Mouse (Mus musculus): Measurements from ENCODE around the gene Erich3.
"Not testable (repeated sequence)": the region's sequence is repeated elsewhere in the genome, so short reads cannot be mapped to it uniquely, and the experiment has no call there.

Erich3 gene

DNA sequence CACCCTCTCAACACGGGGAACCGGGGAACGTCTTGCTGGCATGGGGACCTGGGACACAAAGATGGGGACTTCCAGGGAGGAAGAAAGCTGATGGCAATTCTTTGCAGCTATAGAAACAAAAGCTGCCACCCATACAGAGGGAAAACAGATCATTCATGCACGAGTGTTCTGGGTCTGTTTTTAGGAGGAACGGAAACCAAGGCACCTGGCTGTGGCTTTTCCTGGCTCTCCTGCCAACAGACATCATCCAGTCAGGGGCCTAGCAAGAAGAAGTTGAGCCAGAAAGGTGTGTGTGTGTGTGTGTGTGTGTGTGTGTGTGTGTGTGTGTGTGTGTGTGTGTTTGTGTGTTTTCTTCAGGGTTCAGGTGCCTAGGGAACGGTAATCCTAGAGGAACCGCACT lies at the start of gene Erich3:
Gene Erich3 (plus strand): TSS at position 315 of the 400 bp plus-strand sequence.
- DNase-seq: peak; percentile 18

DNA sequence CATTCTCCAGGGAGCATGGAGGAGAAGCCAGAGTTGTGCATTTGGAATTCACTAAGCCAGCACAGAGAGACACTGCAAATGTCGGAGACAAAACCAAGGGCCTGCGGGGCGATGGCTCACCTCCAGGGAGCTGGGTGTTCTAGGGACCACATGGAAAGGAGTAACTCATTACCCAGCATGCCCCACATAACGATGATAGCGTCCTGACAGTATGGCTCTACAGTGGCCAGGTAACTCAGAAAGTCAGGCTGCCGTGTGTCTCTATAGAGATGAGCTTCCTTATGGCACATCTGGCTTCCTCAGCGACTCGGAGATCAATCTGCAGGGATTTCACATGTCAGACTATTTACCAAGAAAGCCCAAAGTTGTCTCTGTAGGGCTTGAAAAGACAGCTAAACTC lies 48.9 kb upstream of the Erich3 start:
- DNase-seq: no peak

DNA sequence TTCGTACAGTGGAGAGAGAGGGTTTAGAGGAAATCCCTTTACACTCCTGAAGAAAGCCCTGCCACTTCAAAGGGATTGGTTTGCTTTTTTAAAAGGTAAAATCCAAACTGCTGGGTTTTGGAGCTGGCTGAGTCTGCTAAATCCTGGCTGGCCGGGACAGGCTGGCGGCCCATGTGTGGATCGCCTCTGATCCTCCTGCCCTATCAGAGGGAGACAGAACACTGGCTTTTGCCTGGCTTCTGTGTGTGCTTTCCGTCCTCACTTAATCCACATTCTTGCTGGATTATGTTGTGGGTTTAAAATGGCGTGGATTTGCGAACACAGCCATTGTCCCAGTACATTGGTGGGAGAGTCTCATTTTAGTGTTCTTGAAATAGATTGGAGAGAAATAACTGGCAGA lies 48.4 kb upstream of the Erich3 start:
- no peak for DNase-seq

DNA sequence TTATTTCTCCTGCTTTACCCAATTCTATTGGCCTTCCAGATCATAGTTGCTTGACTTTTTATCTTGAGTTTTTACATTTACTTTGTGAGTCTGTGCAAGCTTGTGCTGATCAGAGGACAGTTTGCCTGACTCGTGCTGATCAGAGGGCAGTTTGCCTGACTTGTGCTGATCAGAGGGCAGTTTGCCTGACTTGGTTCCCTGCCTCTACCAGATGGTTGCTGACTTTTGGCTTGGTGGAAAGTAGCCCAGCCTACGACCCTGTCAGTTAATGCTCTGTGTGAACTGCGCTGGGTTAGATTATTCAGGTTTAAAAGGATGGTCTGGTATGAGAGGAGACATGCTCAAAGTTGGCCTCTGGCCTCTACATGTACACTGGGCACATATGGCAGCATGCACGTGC lies 47.6 kb upstream of the Erich3 start:
- no peak for DNase-seq

DNA sequence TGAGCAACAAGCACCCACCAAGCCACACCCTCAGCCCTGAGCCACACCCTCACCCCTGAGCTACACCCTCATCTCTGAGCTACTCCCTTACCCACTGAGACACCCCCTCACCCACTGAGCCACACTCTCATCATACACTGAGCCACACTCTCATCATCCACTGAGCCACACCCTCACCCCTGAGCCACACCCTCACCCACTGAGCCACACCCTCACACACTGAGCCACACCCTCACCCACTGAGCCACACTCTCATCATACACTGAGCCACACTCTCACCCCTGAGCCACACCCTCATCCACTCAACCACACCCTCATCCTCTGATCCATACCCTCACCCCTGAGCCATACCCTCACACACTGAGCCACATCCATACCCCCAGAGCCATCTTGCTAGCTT lies 35.4 kb upstream of the Erich3 start:
- no peak for DNase-seq

DNA sequence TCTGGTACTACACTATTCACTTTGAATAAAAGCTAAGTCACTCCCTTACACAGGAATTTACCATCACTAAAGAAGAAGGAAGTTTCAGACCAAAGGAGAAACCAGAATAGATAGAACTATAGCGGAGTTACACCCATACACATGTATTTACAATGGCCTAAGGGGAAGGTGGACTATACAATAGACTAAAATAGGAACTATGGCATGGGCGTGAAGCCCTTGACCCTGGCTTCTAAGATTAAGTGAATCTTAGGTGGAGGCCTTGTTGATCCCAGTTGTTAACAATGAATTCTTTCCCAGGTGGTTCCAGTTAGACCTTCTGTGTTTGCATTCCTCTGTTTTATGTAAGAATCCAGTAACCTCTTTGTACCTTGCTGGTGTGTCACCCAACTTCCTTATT lies 32.4 kb upstream of the Erich3 start:
- DNase-seq: not testable (repeated sequence)

DNA sequence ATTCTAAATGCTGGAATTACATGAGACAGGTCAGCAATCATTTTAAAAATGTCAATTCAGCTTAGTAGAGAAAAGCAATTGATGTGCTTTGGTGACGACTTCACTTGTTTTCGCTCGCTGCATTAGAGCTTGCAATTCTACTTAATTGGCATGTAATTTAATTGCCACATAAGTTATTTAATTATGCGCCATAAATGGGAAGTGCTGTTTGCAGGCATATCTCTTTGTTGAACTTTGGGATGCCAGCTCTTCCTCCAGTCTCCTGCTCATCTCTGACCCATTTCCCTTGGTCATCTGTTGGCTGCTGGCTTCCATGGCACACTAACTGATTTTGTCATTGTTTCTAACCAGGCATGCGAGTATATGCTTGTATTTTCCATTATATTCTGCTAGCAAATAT lies 30.6 kb upstream of the Erich3 start:
- DNase-seq: no peak

DNA sequence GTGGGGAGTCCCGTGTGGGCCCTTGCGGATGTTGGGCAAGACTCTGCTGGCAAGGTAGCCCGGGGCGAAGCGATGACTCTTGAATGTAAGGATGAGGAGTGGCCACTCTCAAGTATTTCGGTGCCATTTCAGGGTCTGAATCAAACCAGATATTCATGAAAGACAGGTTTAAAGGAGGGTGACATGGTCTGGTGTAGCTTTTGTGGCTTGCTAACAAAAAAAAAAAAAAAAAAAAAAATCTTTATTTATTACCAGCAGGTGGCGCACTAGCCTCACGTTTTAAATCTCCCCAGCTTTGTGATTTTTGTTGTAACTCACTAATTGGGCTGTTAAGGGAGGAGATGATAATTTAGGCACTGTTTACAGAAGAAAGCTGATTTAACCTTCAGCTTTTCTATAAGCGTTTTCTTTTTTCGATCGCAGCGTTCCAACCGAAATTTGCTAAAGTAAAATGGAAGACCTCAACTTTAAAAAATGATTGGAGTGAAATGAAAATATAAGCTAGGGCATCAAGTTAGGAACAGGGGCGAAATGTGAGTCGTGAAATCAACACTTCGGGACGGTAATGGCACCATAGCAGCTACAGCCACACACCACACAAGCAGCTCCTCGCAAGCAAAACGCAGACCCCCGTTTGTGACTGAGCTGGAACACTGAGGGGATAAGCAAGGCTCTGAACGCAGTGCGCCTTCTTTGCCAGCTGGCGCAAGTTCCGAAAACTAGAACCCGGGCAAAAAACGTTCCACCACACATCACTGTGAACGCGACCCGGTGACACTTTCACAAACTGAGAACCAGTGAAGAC lies 16.8 kb upstream of the Erich3 start:
- no peak for DNase-seq

DNA sequence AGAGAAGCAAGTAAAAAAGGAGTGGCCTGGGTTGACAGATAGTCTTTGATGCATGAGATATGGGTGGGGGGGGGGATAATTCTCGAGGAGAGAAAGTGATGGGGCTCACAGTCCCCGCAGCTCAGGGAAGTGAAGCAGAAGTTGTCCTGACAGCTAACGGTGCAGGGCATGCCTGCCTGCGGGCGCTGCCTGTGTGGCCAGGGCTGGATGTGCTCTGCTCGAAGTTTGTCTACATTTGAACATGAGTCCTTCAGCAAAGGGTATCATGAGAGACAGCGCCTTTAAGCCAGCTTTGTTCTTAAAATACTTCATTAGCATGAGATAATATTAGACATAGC lies 16.2 kb upstream of the Erich3 start:
- DNase-seq: no peak

DNA sequence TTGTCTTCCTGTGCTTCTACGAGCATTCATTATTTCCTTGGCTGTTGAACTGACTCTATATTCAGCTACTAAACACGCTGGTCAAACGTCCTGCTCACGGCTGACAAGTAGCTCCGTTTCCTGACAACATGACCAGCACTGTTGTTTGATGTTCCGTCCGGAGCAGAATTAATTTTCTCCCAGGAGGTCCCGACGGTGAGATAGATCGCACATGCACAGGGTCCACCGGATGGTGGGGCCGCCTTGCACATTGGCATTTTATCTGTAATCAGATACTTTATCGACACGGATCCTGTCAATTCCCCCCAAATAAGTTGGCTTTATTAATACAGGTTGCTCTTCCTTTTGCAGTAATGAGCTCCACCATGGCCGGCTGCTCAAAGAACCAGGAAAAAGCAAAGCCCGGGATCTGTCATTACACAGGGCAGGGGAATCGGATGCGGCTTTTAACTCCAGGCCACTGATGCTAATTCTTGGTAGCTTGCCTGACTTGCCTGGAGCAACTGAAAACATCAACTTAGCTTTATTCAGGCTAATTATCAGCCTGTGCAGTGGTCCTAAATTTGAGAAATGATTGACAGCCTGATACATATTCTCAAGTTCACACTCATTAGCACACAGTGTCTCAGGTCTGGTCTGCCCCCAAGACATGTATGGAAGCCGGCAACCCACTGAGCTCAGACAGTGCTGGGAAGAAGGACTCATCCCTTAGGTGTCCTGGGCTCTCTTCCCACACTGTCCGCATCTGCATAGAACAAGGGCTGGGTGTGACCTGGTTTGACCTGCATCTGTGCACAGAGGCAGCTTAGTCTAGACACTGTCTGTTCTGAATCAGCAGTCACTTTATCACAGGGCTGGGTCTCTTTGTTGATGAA lies 14.0 kb upstream of the Erich3 start:
- DNase-seq: no peak

DNA sequence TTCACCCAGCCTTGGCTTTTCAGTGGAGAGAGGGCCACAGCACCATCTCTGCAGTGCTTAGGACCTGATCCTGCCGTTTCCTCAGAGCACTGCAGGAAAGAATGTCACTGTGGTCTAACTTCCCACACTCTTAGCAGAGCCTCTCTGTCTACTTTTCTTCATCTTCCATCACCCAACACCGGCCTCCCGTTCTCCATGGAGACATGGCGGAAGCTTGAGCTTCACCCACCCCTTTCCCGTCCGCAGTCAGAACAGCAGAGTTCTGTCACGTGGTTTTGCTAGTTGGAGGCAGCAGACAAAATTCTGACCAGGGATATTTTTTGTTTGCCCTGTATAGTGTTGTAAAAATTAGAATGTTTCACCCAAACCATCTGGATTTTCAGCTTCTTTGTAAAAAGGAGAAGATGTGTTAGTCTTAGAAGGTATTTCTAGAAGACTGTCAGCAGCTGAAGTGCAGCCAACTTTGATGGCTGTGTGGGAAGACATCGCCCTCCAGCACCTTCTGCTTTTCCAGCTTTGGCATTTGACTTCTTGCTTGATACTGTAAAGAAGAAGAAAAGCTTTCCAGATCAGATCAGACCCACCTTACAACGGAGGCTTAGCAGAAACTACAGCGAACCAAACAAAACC lies 12.4 kb upstream of the Erich3 start:
- no peak for DNase-seq

DNA sequence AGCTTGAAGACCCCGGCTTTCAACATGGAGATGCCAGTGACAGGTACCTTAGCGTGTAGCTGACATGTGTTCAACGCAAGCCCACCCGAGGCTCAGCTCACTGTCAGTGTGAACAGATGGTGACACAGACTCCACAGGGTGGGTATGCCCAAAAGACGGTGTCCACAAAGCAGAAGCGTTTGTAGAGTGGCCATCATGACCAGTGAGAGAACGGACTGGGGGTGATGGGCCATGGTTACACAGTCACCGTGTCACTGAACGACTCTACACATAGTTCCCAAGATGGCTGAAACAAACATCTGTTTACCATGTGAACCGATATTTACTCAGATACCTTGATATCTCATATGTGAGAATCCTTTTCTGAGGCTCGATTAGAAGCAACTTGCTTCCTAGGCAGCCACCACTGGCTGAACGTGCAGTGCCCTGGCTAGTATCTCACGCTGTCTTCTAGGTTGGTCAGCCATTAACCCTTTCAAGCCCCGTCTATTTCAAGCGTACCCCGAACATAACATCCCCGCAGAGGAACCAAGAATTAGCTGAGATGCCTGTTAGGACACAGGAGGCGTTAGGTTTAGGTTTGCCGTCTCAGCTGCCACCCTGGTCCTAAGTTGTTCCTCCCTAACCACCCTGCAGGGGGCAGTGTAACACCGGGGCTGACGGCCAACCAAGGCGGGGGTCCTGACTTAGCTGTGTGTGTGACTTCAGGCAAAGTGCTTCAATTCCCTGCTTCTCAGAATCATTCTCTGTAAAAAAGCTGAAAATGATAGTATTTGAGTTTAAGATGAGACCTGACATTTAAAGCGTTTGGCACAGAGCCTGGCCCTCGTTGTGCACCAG lies 10.9 kb upstream of the Erich3 start:
- DNase-seq: peak; percentile 71

DNA sequence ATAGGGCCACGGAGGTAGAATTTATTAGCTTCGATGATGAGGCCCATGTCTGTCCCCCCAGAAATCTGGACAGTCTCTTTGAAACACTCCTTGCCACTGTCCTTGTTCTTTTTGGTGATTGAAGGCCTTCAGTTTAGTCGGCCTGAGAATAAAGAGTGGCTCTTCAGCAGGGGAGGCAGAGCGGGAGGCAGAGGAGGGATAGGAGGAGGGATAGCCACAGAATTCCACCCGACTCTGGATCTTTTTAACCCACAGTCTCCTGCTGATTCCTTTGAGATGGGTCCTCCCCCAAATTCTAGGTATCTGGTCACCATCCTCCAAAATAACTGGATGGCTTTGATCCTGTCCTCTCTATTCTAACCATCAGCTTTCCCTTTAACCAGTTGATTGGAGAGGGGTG lies 10.2 kb upstream of the Erich3 start:
- no peak for DNase-seq

DNA sequence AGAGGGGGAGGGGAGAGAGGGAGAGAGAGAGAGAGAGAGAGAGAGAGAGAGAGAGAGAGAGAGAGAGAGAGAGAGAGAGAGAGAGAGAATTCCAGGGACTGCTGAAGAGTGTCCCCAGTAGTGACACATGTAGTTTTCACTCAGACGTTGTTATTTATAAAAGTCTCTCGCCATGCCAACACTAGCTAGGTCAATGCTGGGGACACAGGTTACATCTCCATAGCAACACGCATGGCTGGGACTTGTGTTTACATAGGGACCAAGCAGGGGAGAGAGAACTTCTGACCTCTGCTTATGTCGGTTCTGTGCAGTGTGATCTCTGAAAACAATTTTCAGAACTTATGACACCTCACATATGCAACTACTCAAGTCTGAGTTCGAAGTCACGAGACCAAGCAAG lies 9.4 kb upstream of the Erich3 start:
- no peak for DNase-seq

DNA sequence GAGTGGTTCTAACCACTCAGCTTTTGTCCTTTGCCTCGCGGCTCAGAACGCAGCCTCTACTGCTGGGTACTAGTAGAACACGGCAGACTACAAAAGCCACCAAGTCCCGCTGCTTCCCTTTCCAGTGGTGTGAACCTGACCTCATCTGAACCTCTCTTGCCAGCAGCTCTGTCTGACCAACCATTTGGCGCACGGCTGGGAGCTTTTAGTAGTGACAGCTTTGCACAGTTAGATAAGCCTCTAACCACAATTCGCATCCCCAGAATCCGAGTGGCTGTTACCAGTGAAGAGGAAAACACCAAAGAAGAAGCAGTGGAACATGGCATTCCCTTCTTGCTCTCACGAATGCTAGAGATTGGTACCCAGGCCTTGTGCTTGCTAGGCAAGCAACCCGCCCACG lies 8.8 kb upstream of the Erich3 start:
- no peak for DNase-seq

DNA sequence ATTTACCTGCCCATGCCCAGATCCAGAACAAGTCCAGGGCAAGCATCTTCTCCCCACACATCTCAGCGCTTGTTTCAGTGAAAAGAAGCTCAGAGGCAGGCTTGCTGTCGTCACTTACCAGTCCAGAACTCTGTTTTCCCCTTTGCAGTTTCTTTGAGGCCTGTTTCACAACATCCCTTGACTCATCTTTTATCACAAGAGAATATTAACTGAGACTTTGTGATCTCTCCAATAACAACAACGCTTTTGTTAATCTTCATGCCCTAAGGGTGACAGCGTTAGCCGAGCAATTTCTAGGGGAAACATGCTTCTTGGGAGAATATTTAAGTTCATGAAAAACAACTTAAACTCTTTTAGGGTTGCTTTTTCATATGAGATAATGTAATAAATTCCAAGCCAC lies 7.9 kb upstream of the Erich3 start:
- DNase-seq: no peak

DNA sequence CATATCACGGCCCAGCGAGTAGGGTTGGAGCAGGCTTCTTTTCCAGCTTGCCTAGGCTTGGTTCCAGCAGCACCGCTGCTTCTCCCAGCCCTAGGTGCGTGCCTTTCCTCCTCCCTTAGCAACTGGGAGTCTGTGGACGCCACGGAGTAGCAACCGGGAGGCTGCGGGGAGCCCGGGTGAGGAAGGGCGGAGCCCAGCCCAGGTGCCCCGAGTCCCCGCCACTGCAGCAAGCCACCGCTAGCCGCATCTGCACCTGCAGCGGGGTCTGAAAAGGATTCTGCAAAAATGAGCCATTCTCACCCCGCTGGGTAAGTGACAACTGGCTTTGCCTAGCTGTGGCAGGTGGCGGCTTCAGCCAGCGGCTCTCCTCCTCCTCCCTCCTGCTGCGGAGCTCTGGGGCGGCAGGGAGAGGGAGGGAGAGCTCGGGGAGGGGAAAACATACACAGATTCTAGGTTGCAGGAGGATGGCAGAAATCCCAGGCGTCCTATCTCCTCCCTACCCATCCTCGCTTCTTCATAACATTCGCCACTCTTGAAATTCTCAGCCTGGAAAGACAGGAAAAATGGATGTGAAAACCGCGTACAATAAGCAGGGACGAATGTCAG lies 420 bp downstream of the Erich3 start:
- peak; percentile 75 for DNase-seq

DNA sequence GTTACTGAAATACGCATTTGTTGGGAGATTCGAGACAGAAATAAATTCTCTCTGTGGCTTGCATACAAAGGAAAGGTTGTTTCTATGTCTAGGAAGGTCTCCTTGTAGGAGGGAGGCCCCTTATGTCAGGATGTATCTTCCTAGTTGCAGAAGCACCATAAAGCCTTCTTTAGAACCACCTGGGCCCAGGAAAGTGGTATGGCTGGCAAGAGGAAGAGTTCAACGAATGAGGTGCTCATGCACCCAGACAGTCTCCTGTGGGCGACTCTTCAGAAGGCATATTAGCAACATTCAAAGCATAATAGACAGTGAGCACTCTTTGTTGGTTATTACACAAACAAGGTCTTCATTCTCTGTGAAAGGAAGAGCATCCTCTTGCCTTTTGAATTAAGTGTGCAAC lies 977 bp downstream of the Erich3 start:
- DNase-seq: no peak

DNA sequence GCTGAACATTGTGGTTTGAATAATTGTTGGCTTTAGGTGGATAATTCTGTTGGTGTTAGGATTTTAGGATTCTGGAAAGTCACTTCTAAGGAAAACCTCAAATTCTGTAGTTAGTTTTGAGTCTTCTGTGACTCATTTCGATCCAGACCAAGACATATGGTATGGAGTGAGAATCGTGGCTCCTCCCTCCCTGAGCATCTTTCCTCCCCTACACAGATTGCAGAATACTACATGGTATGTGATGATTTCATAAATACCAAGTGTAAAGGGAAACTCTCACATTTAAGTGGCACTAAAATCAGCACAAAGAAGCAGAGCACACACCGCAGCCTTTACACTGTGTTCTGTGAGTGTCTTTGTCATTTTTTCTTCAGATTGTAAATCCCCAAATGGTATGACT lies 4.8 kb downstream of the Erich3 start:
- DNase-seq: no peak

DNA sequence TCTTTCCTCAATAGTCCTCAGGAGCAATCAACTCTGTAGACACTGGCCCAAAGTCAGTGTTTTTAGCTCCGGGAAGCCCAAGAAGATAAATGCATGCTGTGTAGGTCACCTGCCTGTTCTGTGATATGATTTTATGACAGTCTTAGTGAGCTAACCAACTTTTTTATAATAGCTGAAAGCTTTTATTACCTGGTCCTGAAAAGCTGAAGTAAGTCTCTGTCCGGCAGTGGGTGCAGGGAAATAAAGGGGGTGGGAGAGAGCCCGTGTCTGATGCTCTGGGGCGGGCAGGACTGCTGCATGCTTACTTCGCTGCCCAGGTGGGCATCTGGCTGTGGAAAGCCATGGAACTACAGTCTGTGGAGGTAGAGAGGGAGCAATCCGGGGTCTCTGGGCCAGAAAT lies 6.9 kb downstream of the Erich3 start:
- DNase-seq: no peak

DNA sequence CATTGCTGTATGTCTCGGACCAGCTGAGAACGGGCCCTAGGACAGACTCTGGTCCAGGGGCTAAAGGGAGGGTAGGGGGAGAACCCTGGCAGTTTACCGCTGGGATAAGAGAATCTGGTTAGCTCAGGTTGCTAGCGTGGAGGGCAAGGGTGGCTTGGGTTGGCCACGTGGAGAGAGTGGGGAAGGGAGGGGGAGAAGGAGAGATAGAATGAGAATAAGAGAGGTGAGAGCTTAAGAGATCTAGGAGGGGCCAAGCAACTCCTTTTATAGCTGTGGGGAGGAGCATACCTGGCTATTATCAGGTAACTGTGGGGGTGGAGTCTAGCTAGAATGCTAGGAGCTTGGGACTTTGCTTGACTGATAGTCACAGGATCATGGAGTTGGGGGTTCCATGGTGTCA lies 7.4 kb downstream of the Erich3 start:
- DNase-seq: no peak

DNA sequence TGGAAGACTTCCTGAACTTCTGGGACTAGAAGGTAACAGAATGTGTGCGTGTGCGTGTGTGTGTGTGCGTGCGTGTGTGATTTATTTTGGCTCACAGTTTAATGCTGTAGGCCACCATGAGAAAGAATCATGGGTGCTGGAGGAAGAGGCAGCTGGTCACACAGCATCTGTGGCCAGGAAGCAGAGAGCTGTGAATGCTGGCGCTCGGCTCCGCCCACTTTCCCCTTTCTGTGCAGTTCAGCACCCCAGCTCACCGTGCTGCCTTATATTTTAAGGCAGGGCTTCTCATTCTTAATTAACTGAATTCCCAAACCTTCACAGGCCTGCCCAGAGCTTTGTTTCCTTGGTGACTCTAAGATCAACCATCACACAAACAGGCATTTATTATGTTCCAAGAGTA lies 9.7 kb downstream of the Erich3 start:
- DNase-seq: no peak

DNA sequence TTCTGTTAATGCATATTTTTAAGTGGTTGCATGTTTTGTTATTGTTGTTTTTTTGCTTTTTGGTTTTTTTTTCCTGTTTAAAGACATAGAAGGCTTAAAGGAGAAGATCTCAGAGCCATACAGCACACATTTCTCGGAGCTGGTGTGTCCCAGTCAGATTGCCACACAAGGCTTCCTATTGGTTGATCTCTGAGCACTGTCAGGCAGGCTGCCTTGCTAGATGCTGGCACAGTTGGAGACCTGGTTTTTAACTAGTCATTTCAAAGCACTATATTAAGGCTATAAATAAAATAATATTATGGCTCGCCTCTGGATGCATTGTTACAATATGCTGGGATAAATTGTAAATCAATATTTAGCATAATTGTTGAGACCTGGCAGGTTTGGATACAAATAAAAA lies 18.9 kb downstream of the Erich3 start:
- DNase-seq: no peak
